Comparison of ENCODE assay signal across 14 mouse cellular contexts in the genomic region with DNA sequence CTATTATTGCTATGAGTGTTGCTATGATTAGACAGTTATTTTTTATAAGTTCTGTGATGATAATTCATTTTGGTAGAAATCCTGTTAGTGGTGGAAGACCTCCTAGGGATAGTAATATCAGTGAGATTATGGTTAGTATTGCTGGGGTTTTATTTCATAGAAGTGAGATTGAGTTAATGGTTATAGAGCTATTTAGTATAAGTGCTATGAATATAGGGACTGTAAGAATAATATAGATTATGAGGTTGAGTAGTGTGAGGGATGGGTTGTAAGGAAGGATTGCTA. TPM values are rescaled to one million over a fixed set of nuclear protein-coding genes. Genes with fewer than 3 reads are reported as not detected.
"Had no signal": no experiment of that assay in that cellular context is flagged by ENCODE, and none has a peak within 500 bp of the region (broad histone marks: within the 10 kb centered on the region; RNA-seq: fewer than 3 reads in every experiment).

No protein-coding gene starts in this region.

- DNase-seq: lung, adult 18-20 months; lung, postnatal 14 days; lung, postnatal 36 days; midbrain, embryonic 14.5 days; retina, postnatal 1 day; right cerebral cortex, adult 18-20 months; right cerebral cortex, postnatal 25 days; right cerebral cortex, postnatal 4 days; spleen, adult 18-20 months; thymus, adult 18-20 months; thymus, postnatal 14 days; thymus, postnatal 36 days had no signal

RNA-seq across cellular contexts. Expression of gene Gad2, which starts 31.9 kb away (rescaled TPM):
- total RNA-seq: megakaryocyte progenitor cell, adult 5-6 weeks; megakaryocyte-erythroid progenitor cell, adult 5-6 weeks had no signal
